11 mouse cellular contexts compared by ENCODE assay signal in genomic region chr12:59133437-59133999, GRCm38 (mm10). TPM values are rescaled to one million over a fixed set of nuclear protein-coding genes. Genes with fewer than 3 reads are reported as not detected.
DNase-seq lines count a peak whose midpoint lies in the region; ATAC-seq and TF ChIP-seq lines count a peak whose summit lies in the region.
"Had no signal": no experiment of that assay in that cellular context is flagged by ENCODE, and none has a peak within 500 bp of the region (broad histone marks: within the 10 kb centered on the region; RNA-seq: fewer than 3 reads in every experiment).

No protein-coding gene starts in this region.

- H3K36me3 ChIP-seq in G1E (replicated peaks): peaks cover 38% of the 10 kb centered on the region
- peaks cover 9% of the 10 kb centered on the region for H3K36me3 ChIP-seq in embryonic facial prominence, embryonic 14.5 days (ENCODE audit: control insufficient read depth, insufficient read depth, low read length)
- H3K36me3 ChIP-seq in macrophage (ENCODE audit: inconsistent target): peaks cover 22% of the 10 kb centered on the region
- H3K36me3 ChIP-seq: midbrain, embryonic 15.5 days had no signal

- H3K9me3 ChIP-seq in G1E (replicated peaks): 0 out of 2 replicates have a peak, but pooled peaks cover 2% of the 10 kb centered on the region
- no peaks in the 10 kb centered on the region for H3K9me3 ChIP-seq in embryonic facial prominence, embryonic 14.5 days (ENCODE audit: control insufficient read depth, low read length)
- H3K9me3 ChIP-seq: limb, embryonic 13.5 days; midbrain, embryonic 15.5 days had no signal

- no peak for TF ChIP-seq CTCF in G1E (IDR thresholded peaks at IDR 0.05; ENCODE audit: low read depth, low read length)

- no peak overlapping the region for H3K27ac ChIP-seq in embryonic facial prominence, embryonic 14.5 days (replicated peaks; ENCODE audit: low read depth, low read length)
- peak overlapping the region; percentile 65 for H3K27ac ChIP-seq in macrophage
- H3K27ac ChIP-seq: limb, embryonic 13.5 days; midbrain, embryonic 15.5 days had no signal

- H3K4me2 ChIP-seq in embryonic facial prominence, embryonic 14.5 days (ENCODE audit: low read depth, low read length): peak overlapping the region; percentile 61; the same call in 1 of the 2 replicates

- H3K9ac ChIP-seq in embryonic facial prominence, embryonic 14.5 days (ENCODE audit: low read depth, low read length): no peak overlapping the region
- H3K9ac ChIP-seq: limb, embryonic 13.5 days; midbrain, embryonic 15.5 days had no signal

- DNase-seq in lung, postnatal 36 days: peak; percentile 12
- DNase-seq in lung, postnatal 14 days: no peak
- peak; percentile 76 for DNase-seq in G1E (ENCODE audit: low spot score)
- no peak for DNase-seq in embryonic facial prominence, embryonic 14.5 days (ENCODE audit: low spot score)
- DNase-seq in T-cell, adult 2 months (ENCODE audit: low spot score): no peak
- DNase-seq in kidney, adult 9 months: no peak
- DNase-seq: heart, adult 18-20 months had no signal

- ATAC-seq in G1E (ENCODE audit: extremely low read depth, insufficient number of reproducible peaks, low FRiP score, poor library complexity, severe bottlenecking): peak; percentile 79
- ATAC-seq in embryonic facial prominence, embryonic 14.5 days (ENCODE audit: low read depth): no peak
- ATAC-seq: forebrain, embryonic 16.5 days; midbrain, embryonic 15.5 days had no signal

- H3K4me1 ChIP-seq in G1E (ENCODE audit: insufficient read depth, low read depth, low read length): peaks cover 65% of the 10 kb centered on the region
- H3K4me1 ChIP-seq in embryonic facial prominence, embryonic 14.5 days (ENCODE audit: control insufficient read depth, insufficient read depth, low read length): peaks cover 11% of the 10 kb centered on the region

- H3K79me2 ChIP-seq in macrophage (ENCODE audit: inconsistent target): peaks cover 67% of the 10 kb centered on the region

- WGBS in embryonic facial prominence, embryonic 14.5 days: 85% methylated on average over 10 of the region's 10 CpGs
- 91% methylated on average over 10 of the region's 10 CpGs for WGBS in macrophage (ENCODE audit: missing documents)

- no peaks in the 10 kb centered on the region for H3K27me3 ChIP-seq in G1E (ENCODE audit: insufficient read depth, low read length)
- no peaks in the 10 kb centered on the region for H3K27me3 ChIP-seq in embryonic facial prominence, embryonic 14.5 days (replicated peaks; ENCODE audit: control insufficient read depth, insufficient read depth, low read length)
- H3K27me3 ChIP-seq: limb, embryonic 13.5 days; midbrain, embryonic 15.5 days had no signal

- H3K4me3 ChIP-seq in G1E (ENCODE audit: low read depth, low read length): peak overlapping the region; percentile 82
- no peak overlapping the region for H3K4me3 ChIP-seq in embryonic facial prominence, embryonic 14.5 days (ENCODE audit: low read depth, low read length)
- H3K4me3 ChIP-seq in macrophage (ENCODE audit: inconsistent target): peak overlapping the region; percentile 44; the same call in 1 of the 2 replicates
- H3K4me3 ChIP-seq: limb, embryonic 13.5 days; midbrain, embryonic 15.5 days had no signal

RNA-seq across cellular contexts. Expression of gene Mia2, which starts 37.9 kb away (rescaled TPM):
- 147 and 162 TPM in 2 replicates for total RNA-seq in G1E (2014; fragmentation: Nextera tagmentation)
- total RNA-seq in G1E (2017): 135 and 151 TPM in 2 replicates
- polyA plus RNA-seq in G1E (2012): 47.7 and 50.5 TPM in 2 replicates
- polyA plus RNA-seq in embryonic facial prominence, embryonic 14.5 days (2014; fragmentation: Nextera tagmentation; extraction: Ambion mirVana): 53.9 and 58.2 TPM in 2 replicates
- total RNA-seq in macrophage (2018; cell fraction: chromatin; rRNA removed): 100 to 1,000 TPM in 18 of 26 experiments, 10 to 100 TPM in 8; 25.8 to 265 (median 176) TPM
- total RNA-seq in macrophage (2018; cell fraction: cytosol; rRNA removed): 100 to 1,000 TPM in 12 of 26 experiments, 10 to 100 TPM in 14; 72.0 to 131 (median 99.9) TPM
- 100 to 1,000 TPM in 14 of 26 experiments, 10 to 100 TPM in 12; 23.4 to 180 (median 107) TPM for total RNA-seq in macrophage (2018; cell fraction: nucleus; rRNA removed)
- 74.3 to 171 TPM (median 100 TPM) in 3 replicates for polyA plus RNA-seq in macrophage (2018)

Comparison
In these comparisons a context has a peak if more than half of its experiments do, and no peak if none do; other contexts are left out.
1. DNase-seq: peak in lung, postnatal 36 days (single experiment) and G1E (single experiment); none in lung, postnatal 14 days (single experiment), embryonic facial prominence, embryonic 14.5 days (single experiment), T-cell, adult 2 months (single experiment) and kidney, adult 9 months (single experiment).